Mouse (Mus musculus): ENCODE results near the gene Hist2h3c2.
"Not testable (repeated sequence)": the region's sequence is repeated elsewhere in the genome, so short reads cannot be mapped to it uniquely, and the experiment has no call there.

Hist2h3c2 gene

DNA sequence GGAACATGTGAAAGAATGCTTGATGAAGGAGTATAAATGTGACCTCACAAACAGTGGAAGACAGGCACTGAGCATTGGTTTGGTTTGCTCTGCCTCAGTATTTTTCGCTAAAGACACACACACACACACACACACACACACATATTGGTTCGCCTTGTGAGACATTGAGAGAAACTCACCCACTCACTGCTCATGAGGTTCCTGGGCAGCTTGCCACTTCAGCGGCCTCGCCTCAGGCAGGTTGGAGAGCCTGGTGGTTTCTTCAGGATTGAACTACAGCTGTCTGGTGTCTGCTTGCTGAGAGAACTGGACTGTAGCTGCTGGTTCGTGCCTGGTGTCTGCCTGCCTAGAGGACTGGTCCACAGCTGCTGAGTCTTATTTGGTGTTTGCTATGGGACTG is 21.3 kb upstream of the Hist2h3c2 start:
- no peak for DNase-seq

- DNase-seq, result no peak
Measured at GRCm38 (mm10) chr3:96257190-96257589, 18.3 kb upstream of the Hist2h3c2 start.

GRCm38 (mm10) chr3:96255926-96256593 is 17.1 kb upstream of the Hist2h3c2 start:
- no peak for DNase-seq

GRCm38 (mm10) chr3:96254683-96255355 is 15.9 kb upstream of the Hist2h3c2 start:
- no peak for DNase-seq

DNA sequence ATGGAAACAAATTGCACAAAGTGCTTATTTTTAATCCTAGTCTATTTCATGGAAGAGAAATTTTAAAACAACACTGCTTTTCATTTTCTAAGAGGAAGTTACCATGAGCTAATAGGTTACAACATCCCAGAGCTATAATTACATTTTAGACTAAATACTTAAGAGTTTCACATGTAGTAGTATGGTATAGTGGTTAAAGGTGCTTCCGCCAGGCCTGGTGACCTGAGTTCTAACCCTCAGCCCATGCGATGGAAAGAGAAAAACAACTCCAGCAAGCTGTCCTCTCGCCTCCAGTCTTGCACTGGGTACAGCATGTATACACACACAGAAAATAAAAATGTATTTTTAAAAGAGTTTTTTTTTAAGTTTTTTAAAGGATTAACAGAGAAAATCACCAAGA is 12.9 kb upstream of the Hist2h3c2 start:
- DNase-seq, result no peak

GRCm38 (mm10) chr3:96250890-96251289 is 12.0 kb upstream of the Hist2h3c2 start:
- no peak for DNase-seq

DNA sequence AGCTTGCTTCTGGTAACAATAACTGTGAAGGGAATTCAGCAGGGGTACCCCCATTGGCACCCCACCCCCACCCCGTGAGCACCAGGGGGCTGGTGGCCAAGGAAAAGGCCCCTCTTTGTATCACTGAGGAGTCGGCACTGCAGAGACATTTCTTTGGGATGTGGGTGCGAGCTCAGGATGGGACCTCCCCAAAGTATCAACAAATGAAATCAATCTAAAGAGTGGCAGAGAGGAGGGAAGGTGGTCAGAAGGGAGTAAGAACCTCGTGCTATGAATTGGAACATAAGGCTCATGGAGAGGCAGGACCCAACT is 10.1 kb upstream of the Hist2h3c2 start:
- DNase-seq, result no peak

GRCm38 (mm10) chr3:96248141-96249033 is 9.5 kb upstream of the Hist2h3c2 start:
- DNase-seq, result no peak

- DNase-seq, result no peak
Measured at GRCm38 (mm10) chr3:96247356-96248140, 8.6 kb upstream of the Hist2h3c2 start.

- peak; percentile 23 for DNase-seq
Measured at GRCm38 (mm10) chr3:96246427-96246856, 7.5 kb upstream of the Hist2h3c2 start, which contains the start of gene Hist2h3c1. Gene Hist2h3c1, plus strand, starts transcription at chr3:96246685.

DNA sequence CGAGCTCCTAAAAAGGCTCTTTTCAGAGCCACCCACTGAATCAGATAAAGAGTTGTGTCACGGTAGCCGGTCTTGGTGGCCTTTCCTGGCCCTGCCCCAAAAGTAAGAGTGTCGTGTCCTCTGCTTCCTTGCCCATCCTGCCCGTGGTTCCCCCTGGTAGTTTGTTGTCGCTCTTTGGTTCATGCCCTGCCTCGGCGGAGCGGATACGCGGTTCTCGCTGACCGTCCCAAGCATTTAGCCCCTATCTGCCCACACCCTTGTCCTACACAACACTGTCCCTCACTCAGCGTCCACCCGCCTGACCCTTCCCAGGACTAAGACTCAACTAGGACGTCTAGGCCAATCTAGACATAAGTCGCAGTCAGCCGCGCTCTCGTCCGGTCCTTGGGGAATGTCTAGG is 7.1 kb upstream of the Hist2h3c2 start:
- not testable (repeated sequence) for DNase-seq

DNA sequence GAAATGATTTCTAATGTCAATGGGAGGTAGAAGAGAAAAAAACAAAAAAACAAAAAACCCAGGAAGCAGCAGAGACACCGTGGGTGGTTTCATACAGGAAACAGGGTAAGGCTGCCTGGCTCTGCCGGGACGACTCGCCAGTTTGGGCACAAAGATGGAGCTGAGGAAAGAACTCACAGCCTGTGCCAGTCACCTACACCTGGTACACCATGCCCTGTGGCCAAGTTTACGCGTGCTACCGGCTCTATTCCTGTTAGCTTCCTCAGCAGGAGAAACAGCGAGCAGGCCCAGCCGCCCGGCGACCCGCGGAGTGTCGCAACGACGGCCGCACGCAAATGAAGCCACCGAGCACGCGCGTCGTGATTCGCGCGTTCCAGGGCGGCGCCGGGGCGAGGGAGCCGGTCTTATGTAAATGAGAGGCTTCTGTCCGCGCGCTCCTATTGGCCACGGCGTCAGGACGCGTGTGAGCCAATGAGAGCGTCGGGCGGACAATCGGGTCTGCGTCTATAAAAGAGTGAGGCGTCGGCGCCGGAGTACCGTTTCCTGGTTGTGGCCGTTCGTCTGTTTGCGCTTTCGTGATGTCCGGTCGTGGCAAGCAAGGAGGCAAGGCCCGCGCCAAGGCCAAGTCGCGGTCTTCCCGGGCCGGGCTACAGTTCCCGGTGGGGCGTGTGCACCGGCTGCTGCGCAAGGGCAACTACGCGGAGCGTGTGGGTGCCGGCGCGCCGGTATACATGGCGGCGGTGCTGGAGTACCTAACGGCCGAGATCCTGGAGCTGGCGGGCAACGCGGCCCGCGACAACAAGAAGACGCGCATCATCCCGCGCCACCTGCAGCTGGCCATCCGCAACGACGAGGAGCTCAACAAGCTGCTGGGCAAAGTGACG is 6.3 kb upstream of the Hist2h3c2 start, which contains the start of gene Hist2h2aa1:
Gene Hist2h2aa1, plus strand, starts transcription at position 495 of the 884 bp plus-strand sequence.
- peak; percentile 90 for DNase-seq

GRCm38 (mm10) chr3:96243921-96244572 is 5.1 kb upstream of the Hist2h3c2 start:
- peak; percentile 21 for DNase-seq

GRCm38 (mm10) chr3:96240799-96241197 is 1.9 kb upstream of the Hist2h3c2 start:
- DNase-seq, result no peak

DNA sequence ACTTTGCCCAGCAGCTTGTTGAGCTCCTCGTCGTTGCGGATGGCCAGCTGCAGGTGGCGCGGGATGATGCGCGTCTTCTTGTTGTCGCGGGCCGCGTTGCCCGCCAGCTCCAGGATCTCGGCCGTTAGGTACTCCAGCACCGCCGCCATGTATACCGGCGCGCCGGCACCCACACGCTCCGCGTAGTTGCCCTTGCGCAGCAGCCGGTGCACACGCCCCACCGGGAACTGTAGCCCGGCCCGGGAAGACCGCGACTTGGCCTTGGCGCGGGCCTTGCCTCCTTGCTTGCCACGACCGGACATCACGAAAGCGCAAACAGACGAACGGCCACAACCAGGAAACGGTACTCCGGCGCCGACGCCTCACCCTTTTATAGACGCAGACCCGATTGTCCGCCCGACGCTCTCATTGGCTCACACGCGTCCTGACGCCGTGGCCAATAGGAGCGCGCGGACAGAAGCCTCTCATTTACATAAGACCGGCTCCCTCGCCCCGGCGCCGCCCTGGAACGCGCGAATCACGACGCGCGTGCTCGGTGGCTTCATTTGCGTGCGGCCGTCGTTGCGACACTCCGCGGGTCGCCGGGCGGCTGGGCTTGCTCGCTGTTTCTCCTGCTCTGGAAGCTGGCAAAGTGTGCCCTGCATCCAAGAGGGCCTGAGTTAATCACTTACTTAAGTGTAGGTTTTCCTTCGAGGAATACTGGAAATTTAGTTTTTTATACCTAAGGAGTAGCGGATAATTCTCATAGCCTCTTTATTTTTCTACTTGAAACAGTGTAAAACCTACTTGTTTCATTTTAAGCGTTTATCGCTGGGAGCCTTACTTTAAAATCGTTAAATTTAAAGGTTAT is 1.2 kb upstream of the Hist2h3c2 start, which contains the start of gene Hist2h2aa2:
Gene Hist2h2aa2, minus strand, starts transcription at position 328 of the 850 bp plus-strand sequence.
- peak; percentile 97 for DNase-seq

DNA sequence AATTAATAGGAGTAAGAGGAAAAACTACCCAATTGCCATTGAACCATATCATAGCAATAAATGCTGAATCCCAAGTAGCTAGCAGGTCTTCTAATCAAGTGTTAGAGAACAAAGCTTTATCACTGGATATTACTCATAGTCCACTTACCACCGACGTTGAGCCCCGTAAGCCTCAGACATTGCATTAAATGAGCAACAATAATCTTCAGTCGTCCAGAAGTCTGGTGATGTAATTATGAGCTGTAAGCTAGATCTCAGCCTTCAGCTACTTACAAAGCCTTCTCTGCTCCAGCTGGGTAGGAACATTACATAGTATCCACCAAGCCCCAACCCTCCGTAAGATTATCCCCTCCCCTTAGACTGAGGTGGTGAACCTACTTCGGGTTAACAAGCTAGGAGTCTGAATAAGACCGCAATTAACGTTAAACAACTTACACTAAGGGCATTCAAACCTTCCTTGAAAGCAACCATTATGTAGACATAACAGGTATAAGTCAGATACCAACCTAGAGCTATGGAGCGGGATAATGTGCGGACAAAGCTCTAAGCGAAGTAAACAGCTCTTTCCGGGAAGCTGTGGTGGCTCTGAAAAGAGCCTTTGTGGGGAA is 919 bp downstream of the Hist2h3c2 start:
- DNase-seq, result no peak

GRCm38 (mm10) chr3:96237335-96237903 is 1.5 kb downstream of the Hist2h3c2 start:
- DNase-seq, result no peak

- DNase-seq, result no peak
Measured at GRCm38 (mm10) chr3:96236834-96237334, 2.0 kb downstream of the Hist2h3c2 start.

DNA sequence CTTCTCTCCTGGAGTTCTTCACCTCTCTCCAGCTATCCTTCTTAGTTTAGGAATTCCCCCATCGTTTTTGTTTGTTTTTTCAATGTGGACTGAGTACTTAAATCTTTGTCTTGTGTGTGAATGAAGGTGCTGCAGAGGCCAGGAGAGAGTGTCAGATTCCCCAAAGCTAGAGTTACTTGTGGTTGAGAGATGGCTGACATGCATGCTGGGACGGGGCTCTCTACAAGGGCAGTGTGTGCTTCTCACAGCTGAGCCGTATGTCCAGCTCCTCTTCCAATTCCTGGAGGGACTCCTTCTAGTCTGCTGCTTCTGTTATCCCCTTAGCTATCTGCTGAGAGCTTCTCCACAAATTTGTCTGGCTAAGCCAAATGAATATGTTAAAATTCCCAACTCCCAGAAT is 3.1 kb downstream of the Hist2h3c2 start:
- no peak for DNase-seq

Measured in kidney, postnatal 14 days (tissue).